Mouse (Mus musculus) lung, postnatal 25 days (tissue): Measurements from ENCODE around the gene Gyg.
"Not testable (repeated sequence)": the region's sequence is repeated elsewhere in the genome, so short reads cannot be mapped to it uniquely, and the experiment has no call there.

Experiments
- DNase-seq: peaks from one replicate; pipeline ENCODE4 v3.0.0; 2022; ENCODE audit warnings: low spot score

Gene Gyg

GRCm38 (mm10) chr3:20130456-20131349 lies 24.4 kb downstream of the Gyg start:
- DNase-seq = no peak

GRCm38 (mm10) chr3:20129491-20129890 lies 25.6 kb downstream of the Gyg start:
- no peak for DNase-seq

GRCm38 (mm10) chr3:20127047-20127595 lies 28.0 kb downstream of the Gyg start:
- no peak for DNase-seq

- DNase-seq = no peak
These were observed 29.5 kb downstream of the Gyg start for GRCm38 (mm10) chr3:20125604-20126003.

GRCm38 (mm10) chr3:20121582-20121981 lies 33.5 kb downstream of the Gyg start:
- not testable (repeated sequence) for DNase-seq

- no peak for DNase-seq
These were observed 35.4 kb downstream of the Gyg start for GRCm38 (mm10) chr3:20119686-20120244.

GRCm38 (mm10) chr3:20119044-20119591 lies 36.0 kb downstream of the Gyg start:
- DNase-seq = no peak

GRCm38 (mm10) chr3:20111913-20112312 lies 43.2 kb downstream of the Gyg start:
- DNase-seq = no peak

- DNase-seq = no peak
These were observed 46.2 kb downstream of the Gyg start for GRCm38 (mm10) chr3:20108881-20109280.

GRCm38 (mm10) chr3:20104776-20105175 lies 50.3 kb downstream of the Gyg start:
- no peak for DNase-seq

GRCm38 (mm10) chr3:20104318-20104717 lies 50.8 kb downstream of the Gyg start:
- DNase-seq = no peak

- no peak for DNase-seq
These were observed 51.3 kb downstream of the Gyg start for GRCm38 (mm10) chr3:20103830-20104229.

- DNase-seq = no peak
These were observed 73.0 kb downstream of the Gyg start for GRCm38 (mm10) chr3:20082161-20082560.

GRCm38 (mm10) chr3:20076145-20077053 lies 78.7 kb downstream of the Gyg start:
- DNase-seq = no peak
